Mouse (Mus musculus) 416B (cell line): ENCODE data around the gene Kalrn.

ENCODE experiments used
- DNase-seq: peaks from one replicate; pipeline ENCODE4 v3.0.0; 2011; ENCODE audit warnings: low read depth

The Kalrn gene

GRCm38 (mm10) chr16:34552731-34553130, 20.6 kb downstream of the Kalrn start:
- no peak for DNase-seq

GRCm38 (mm10) chr16:34549470-34549999, 23.8 kb downstream of the Kalrn start:
- no peak for DNase-seq

GRCm38 (mm10) chr16:34546805-34547509, 26.4 kb downstream of the Kalrn start:
- DNase-seq, result no peak

GRCm38 (mm10) chr16:34543754-34544153, 29.6 kb downstream of the Kalrn start:
- DNase-seq, result no peak

- DNase-seq, result no peak
Observed at GRCm38 (mm10) chr16:34542341-34542740, 31.0 kb downstream of the Kalrn start.

GRCm38 (mm10) chr16:34538679-34539185, 34.6 kb downstream of the Kalrn start:
- no peak for DNase-seq

GRCm38 (mm10) chr16:34536300-34536699, 37.0 kb downstream of the Kalrn start:
- no peak for DNase-seq

- no peak for DNase-seq
Observed at GRCm38 (mm10) chr16:34535135-34535534, 38.2 kb downstream of the Kalrn start.

- DNase-seq, result peak; percentile 51
Observed at GRCm38 (mm10) chr16:34531506-34531905, 41.8 kb downstream of the Kalrn start.

GRCm38 (mm10) chr16:34530029-34530428, 43.3 kb downstream of the Kalrn start:
- no peak for DNase-seq

GRCm38 (mm10) chr16:34528234-34528983, 44.9 kb downstream of the Kalrn start:
- DNase-seq, result no peak

GRCm38 (mm10) chr16:34526378-34526777, 47.0 kb downstream of the Kalrn start:
- no peak for DNase-seq

- no peak for DNase-seq
Observed at GRCm38 (mm10) chr16:34525866-34526265, 47.5 kb downstream of the Kalrn start.

GRCm38 (mm10) chr16:34525205-34525604, 48.1 kb downstream of the Kalrn start:
- DNase-seq, result no peak

- no peak for DNase-seq
Observed at GRCm38 (mm10) chr16:34521061-34521460, 52.3 kb downstream of the Kalrn start.

GRCm38 (mm10) chr16:34516891-34517398, 56.4 kb downstream of the Kalrn start:
- no peak for DNase-seq

- no peak for DNase-seq
Observed at GRCm38 (mm10) chr16:34515485-34515884, 57.8 kb downstream of the Kalrn start.

GRCm38 (mm10) chr16:34513956-34514593, 59.3 kb downstream of the Kalrn start:
- DNase-seq, result no peak

- no peak for DNase-seq
Observed at GRCm38 (mm10) chr16:34512326-34512725, 61.0 kb downstream of the Kalrn start.

- peak; percentile 50 for DNase-seq
Observed at GRCm38 (mm10) chr16:34508125-34508524, 65.2 kb downstream of the Kalrn start.

GRCm38 (mm10) chr16:34506048-34506447, 67.3 kb downstream of the Kalrn start:
- no peak for DNase-seq

GRCm38 (mm10) chr16:34504250-34504649, 69.1 kb downstream of the Kalrn start:
- DNase-seq, result peak; percentile 8
